Mouse (Mus musculus) cortical plate, adult 2 months (tissue): ENCODE measurements around the gene Itpkc. TPM values are rescaled to one million over a fixed set of nuclear protein-coding genes. Genes with fewer than 3 reads are reported as not detected.

Source experiments
- H3K27ac ChIP-seq: fragments of 200-500 bp; 2 replicates; pipeline ENCODE4 v1.5.1; 2012; ENCODE audit warnings: low read length, control low read depth, inconsistent platforms; ENCODE audit not compliant: insufficient read depth
- H3K4me1 ChIP-seq: fragments of 200-500 bp; 2 replicates; pipeline ENCODE4 v1.6.1; 2011; ENCODE audit warnings: low read length; ENCODE audit not compliant: control insufficient read depth, insufficient read depth
- H3K4me3 ChIP-seq: fragments of 200-500 bp; 2 replicates; pipeline ENCODE4 v1.5.1; 2011; ENCODE audit warnings: mild to moderate bottlenecking, low read length, control low read depth; ENCODE audit not compliant: insufficient read depth
- CTCF ChIP-seq: fragments of 200-500 bp; IDR thresholded peaks from 2 replicates; pipeline ENCODE4 v1.5.1; 2011; ENCODE audit warnings: mild to moderate bottlenecking, control low read depth, low read length; ENCODE audit not compliant: insufficient read depth; ENCODE audit errors: extremely low read depth
- POLR2A ChIP-seq: fragments of 200-500 bp; IDR thresholded peaks from 2 replicates; pipeline ENCODE4 v1.6.1; 2011; ENCODE audit warnings: mild to moderate bottlenecking, low read length, control low read depth; ENCODE audit not compliant: insufficient read depth; ENCODE audit errors: extremely low read depth
- polyA plus RNA-seq: library from polyadenylated mRNA; depleted of rRNA; stranded (reverse); fragments of >200 nt; gene quantifications from 2 replicates; pipeline ENCODE4 v1.2.3, GENCODE M21; 2012

Gene Itpkc
- polyA plus RNA-seq, 1 experiment: 6.8 TPM

DNA sequence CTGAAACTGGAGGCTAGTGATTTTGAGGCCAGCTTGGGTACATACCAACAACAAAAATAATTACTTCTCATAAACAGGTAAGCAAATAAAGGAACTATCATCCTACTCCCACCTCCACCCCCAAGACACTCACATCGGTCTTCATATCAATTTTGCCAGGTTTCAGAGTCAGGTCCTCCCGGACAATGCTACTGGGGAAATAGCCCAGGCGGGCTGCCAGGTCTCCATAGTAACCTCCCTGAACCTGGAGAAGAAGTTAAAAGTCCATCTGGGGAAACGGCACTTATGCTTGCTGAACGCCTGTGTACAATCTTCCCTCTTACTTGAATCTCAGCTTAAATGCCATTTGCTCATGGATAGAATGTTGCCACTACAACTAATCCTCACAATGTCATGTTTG is 48.4 kb downstream of the Itpkc start:
- Histone ChIP-seq H3K27ac (no peak overlapping the region), H3K4me3 (no peak overlapping the region), H3K4me1 (peaks cover 3% of the 10 kb centered on the region)
- TF ChIP-seq CTCF (no peak), POLR2A (no peak)

GRCm38 (mm10) chr7:27179217-27179918 is 49.1 kb downstream of the Itpkc start:
- TF ChIP-seq POLR2A: no peak
- no peak for TF ChIP-seq CTCF
- peaks cover 3% of the 10 kb centered on the region for H3K4me1 ChIP-seq
- peak overlapping the region; percentile 20; the same call in 1 of the 2 replicates for H3K27ac ChIP-seq
- H3K4me3 ChIP-seq: peak overlapping the region; percentile 64

- H3K27ac ChIP-seq: peak within 1 kb of the TSS; percentile 87
- peaks cover 3% of the 10 kb centered on the region for H3K4me1 ChIP-seq
- H3K4me3 ChIP-seq: peak within 1 kb of the TSS; percentile 64
- peak; percentile 70 for TF ChIP-seq POLR2A
- TF ChIP-seq CTCF: peak; percentile 26
Measured at GRCm38 (mm10) chr7:27178324-27179216, 49.9 kb downstream of the Itpkc start, which contains the start of gene Rab4b. Gene Rab4b (minus strand): TSS chr7:27178896.

GRCm38 (mm10) chr7:27177942-27178323 is 50.5 kb downstream of the Itpkc start:
- peak overlapping the region; percentile 64 for H3K4me3 ChIP-seq
- TF ChIP-seq POLR2A (no peak), CTCF (no peak)
- H3K27ac ChIP-seq: peak overlapping the region; percentile 87; the same call in 1 of the 2 replicates
- H3K4me1 ChIP-seq: peaks cover 3% of the 10 kb centered on the region

DNA sequence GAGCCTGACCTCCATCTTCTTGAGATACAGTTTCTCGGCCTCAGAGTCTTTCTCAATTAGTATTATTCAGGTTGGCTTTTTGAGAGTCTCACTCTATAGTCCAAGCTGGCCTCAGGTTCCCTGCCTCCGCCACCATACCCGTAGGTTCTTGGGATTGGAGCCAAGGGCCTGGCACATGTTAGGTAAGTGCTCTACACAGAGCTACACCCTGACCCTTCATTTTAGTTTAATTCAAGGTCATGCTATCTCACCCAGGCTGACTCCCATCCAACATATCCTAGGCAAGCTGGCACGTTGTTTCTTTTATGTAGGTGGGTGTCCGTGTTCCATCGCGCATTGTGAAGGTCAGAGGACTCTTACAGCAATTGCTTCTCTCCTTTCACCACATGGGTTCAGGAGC is 53.6 kb downstream of the Itpkc start:
- Histone ChIP-seq H3K27ac (no peak overlapping the region), H3K4me1 (peaks cover 3% of the 10 kb centered on the region), H3K4me3 (no peak overlapping the region)
- TF ChIP-seq CTCF: no peak
- TF ChIP-seq POLR2A: no peak

DNA sequence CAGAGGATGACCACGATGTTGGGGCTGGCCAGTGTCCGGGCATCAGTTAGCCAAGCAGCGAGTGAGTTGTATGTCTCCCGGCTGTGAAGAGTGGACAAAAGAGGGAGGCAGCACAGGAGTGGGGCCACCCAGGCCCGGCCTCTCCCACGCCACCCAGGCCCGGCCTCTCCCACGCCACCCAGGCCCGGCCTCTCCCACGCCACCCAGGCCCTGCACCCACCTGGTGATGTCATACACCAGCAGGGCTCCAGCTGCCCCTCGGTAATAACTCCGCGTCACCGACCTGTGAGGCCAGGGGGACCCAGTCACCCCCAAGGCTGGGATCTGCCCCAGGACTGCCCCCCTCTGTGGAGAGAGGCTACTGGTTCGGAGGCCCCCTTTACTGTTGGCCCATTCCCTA is 54.0 kb downstream of the Itpkc start:
- no peak overlapping the region for H3K4me3 ChIP-seq
- no peak overlapping the region for H3K27ac ChIP-seq
- TF ChIP-seq POLR2A: no peak
- TF ChIP-seq CTCF: no peak
- H3K4me1 ChIP-seq: peaks cover 3% of the 10 kb centered on the region

- Histone ChIP-seq H3K27ac (no peak overlapping the region), H3K4me1 (0 out of 2 replicates have a peak, but pooled peaks cover 3% of the 10 kb centered on the region), H3K4me3 (no peak overlapping the region)
- TF ChIP-seq CTCF: no peak
Measured at GRCm38 (mm10) chr7:27170981-27171380, 57.5 kb downstream of the Itpkc start.

- no peak overlapping the region for H3K27ac ChIP-seq
- peaks cover 7% of the 10 kb centered on the region; the same call in 1 of the 2 replicates for H3K4me1 ChIP-seq
- TF ChIP-seq POLR2A: no peak
- TF ChIP-seq CTCF: no peak
- no peak overlapping the region for H3K4me3 ChIP-seq
Measured at GRCm38 (mm10) chr7:27168371-27168770, 60.1 kb downstream of the Itpkc start.

DNA sequence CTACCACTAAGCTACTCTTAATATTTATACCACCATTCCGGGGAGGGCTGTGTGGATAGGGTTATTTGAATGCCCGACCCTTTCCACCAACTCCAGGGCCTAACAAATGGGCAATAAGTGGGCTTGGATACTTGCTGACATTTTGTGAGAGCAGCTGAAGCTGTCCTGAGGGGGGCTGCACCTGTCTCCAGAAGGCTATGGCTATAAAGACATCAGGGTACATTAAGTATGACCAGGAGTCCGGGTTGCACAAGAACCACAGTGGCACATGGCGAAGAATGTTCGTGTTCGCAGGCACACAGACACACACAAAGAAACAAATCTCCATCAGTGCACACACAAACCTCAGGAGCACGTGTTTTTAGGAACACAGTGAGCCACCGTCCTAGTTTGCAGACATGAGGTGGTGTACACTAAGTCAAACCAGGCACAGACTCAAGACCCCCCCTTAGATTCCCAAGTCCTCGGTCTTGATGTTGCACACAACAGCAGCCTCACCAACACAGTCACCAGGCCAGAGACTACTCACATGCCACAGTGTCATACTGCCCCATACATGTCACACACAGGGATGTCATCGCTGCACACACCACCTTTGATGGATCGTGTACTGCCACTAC is 60.9 kb downstream of the Itpkc start:
- Histone ChIP-seq H3K4me1 (peaks cover 9% of the 10 kb centered on the region; the same call in 1 of the 2 replicates), H3K4me3 (peak overlapping the region; percentile 97), H3K27ac (peak overlapping the region; percentile 58)
- TF ChIP-seq POLR2A (no peak), CTCF (no peak)
